Mouse (Mus musculus) spleen, postnatal 14 days (tissue): ENCODE results near the gene Zbtb7b.

ENCODE experiments used
- DNase-seq, 2 experiments: peaks; one replicate each; pipeline ENCODE4 v3.0.0; 2021 to 2022; ENCODE audit warnings: low spot score in 2 of 2

The Zbtb7b gene

GRCm38 (mm10) chr3:89337062-89337720 lies 57.4 kb downstream of the Zbtb7b start:
- DNase-seq: no peak

GRCm38 (mm10) chr3:89336529-89336928 lies 58.0 kb downstream of the Zbtb7b start:
- DNase-seq: no peak

- DNase-seq: no peak
Measured at GRCm38 (mm10) chr3:89333053-89333452, 61.5 kb downstream of the Zbtb7b start.

GRCm38 (mm10) chr3:89332476-89332875 lies 62.1 kb downstream of the Zbtb7b start:
- no peak for DNase-seq

- no peak for DNase-seq
Measured at GRCm38 (mm10) chr3:89332013-89332412, 62.6 kb downstream of the Zbtb7b start.

- DNase-seq: no peak
Measured at GRCm38 (mm10) chr3:89331561-89331960, 63.0 kb downstream of the Zbtb7b start.

DNA sequence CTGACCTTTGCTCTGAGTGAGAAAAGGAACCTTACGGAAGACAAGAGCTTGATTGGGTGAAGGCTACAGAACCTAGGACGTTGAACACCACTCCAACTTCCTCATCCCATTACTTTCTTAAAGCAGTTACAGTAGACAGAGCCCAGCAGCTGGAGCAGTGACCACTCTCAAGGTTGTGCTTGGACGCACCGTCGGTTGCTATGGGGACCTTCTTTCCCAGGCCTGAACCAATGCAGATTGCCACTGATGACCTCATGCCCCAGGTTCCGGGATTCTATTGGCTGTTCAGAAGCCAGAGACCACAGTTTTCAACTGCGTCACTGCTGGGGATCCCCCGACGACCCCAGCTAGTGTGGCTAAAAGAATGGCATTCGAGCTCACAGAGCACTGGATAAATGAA lies 63.6 kb downstream of the Zbtb7b start:
- DNase-seq: no peak

DNA sequence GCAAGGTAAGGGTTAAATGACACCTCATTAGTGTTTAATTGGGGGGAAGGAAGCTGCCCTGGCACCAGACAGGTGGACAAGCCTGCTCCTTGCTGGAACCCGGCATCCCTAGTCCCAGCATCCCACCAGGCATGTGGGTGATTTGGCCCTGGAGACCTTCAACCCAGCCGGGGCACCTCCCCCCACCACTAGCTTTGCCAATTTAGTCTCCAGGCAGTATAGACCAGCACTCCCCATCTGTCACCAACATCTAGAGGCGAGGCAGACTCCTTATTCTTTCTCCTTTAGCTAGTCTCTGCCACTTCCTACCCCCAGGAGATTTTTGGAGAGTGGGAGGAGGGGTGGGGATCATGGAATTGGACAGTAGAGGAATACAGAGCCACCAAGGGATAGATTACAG lies 64.2 kb downstream of the Zbtb7b start:
- DNase-seq: no peak

DNA sequence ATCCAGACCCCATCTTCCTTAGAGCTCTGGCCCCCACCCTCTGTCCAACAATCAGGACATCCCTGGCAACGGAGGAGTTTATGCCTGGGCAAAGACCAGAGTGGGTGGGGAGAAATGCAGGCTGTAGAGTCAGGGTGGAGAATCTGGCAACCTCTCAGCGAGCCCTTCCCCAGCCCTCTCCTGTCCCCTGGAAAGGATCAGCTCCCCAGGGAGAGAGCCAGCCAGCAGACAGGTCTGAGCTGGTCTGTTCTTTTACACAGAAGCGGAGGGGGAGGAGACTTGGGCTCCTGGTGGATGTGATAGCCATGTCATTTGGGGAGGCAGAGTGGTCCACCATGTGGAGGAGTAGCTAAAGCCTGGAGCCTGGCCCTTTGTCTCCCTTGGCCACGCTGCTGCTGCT lies 66.0 kb downstream of the Zbtb7b start:
- DNase-seq: no peak
